Mouse (Mus musculus) limb, embryonic 12.5 days (tissue): ENCODE measurements at regions not wholly inside any gene's neighbourhood (a gene's known extent, or its start where the extent isn't known, plus 50 kb on each side); places are given as distances from the start of the nearest gene placed in this dataset.

Experiments
- ATAC-seq: fragments of 200-750 bp; cut with Nextera tagmentation; 2 replicates; pipeline ENCODE4 v1.8.0; 2017; ENCODE audit warnings: low read depth, moderate TSS enrichment; ENCODE audit not compliant: insufficient number of reproducible peaks, insufficient read depth, low FRiP score, low TSS enrichment
- H3K27ac ChIP-seq: fragments of 300-500 bp; sonication (generic); 2 replicates; pipeline ENCODE4 v1.5.1; 2016; ENCODE audit warnings: mild to moderate bottlenecking, moderate library complexity
- H3K27me3 ChIP-seq: fragments of 300-500 bp; sonication (generic); 2 replicates; pipeline ENCODE4 v1.6.1; 2016; ENCODE audit warnings: mild to moderate bottlenecking, moderate library complexity
- H3K36me3 ChIP-seq: fragments of 300-500 bp; sonication (generic); 2 replicates; pipeline ENCODE4 v1.6.1; 2016; ENCODE audit warnings: mild to moderate bottlenecking, moderate library complexity
- H3K4me1 ChIP-seq: fragments of 300-500 bp; sonication (generic); replicated peaks from 2 replicates; pipeline ENCODE4 v1.6.1; 2016
- H3K4me2 ChIP-seq: fragments of 300-500 bp; sonication (generic); 2 replicates; pipeline ENCODE4 v1.6.1; 2016; ENCODE audit warnings: mild to moderate bottlenecking, moderate library complexity
- H3K4me3 ChIP-seq: fragments of 300-500 bp; sonication (generic); replicated peaks from 2 replicates; pipeline ENCODE4 v1.5.1; 2016; ENCODE audit warnings: mild to moderate bottlenecking
- H3K9ac ChIP-seq: fragments of 300-500 bp; sonication (generic); replicated peaks from 2 replicates; pipeline ENCODE4 v1.6.1; 2016; ENCODE audit warnings: mild to moderate bottlenecking, moderate library complexity
- H3K9me3 ChIP-seq: fragments of 300-500 bp; sonication (generic); 2 replicates; pipeline ENCODE4 v1.6.1; 2016; ENCODE audit warnings: mild to moderate bottlenecking, moderate library complexity
- WGBS: fragments of 180-500 bp; shearing (Covaris S2); methylation state at CpG from one replicate; pipeline ENCODE4 v1.1.7; 2016; 5-methylcytosine and 5-hydroxymethylcytosine counted together

GRCm38 (mm10) chr14:61918113-61918512, 310.9 kb downstream of the Kcnrg start:
- Histone ChIP-seq H3K9ac (no peak overlapping the region), H3K9me3 (0 out of 2 replicates have a peak, but pooled peaks cover 6% of the 10 kb centered on the region), H3K4me3 (no peak overlapping the region), H3K27me3 (no peaks in the 10 kb centered on the region), H3K4me1 (no peaks in the 10 kb centered on the region), H3K27ac (no peak overlapping the region), H3K36me3 (no peaks in the 10 kb centered on the region), H3K4me2 (no peak overlapping the region)
- no peak for ATAC-seq

GRCm38 (mm10) chr14:61931811-61932210, 324.6 kb downstream of the Kcnrg start:
- Histone ChIP-seq H3K27ac (no peak overlapping the region), H3K27me3 (no peaks in the 10 kb centered on the region), H3K4me3 (no peak overlapping the region), H3K4me2 (no peak overlapping the region), H3K4me1 (peaks cover 3% of the 10 kb centered on the region; the same call in 1 of the 2 replicates), H3K9ac (no peak overlapping the region), H3K9me3 (no peaks in the 10 kb centered on the region), H3K36me3 (no peaks in the 10 kb centered on the region)
- no peak for ATAC-seq
- WGBS: 87% methylated on average over 8 of the region's 8 CpGs

GRCm38 (mm10) chr14:61941682-61942081, 334.4 kb downstream of the Kcnrg start:
- Histone ChIP-seq H3K27me3 (no peaks in the 10 kb centered on the region), H3K4me1 (no peaks in the 10 kb centered on the region), H3K36me3 (no peaks in the 10 kb centered on the region), H3K27ac (no peak overlapping the region), H3K4me3 (no peak overlapping the region), H3K4me2 (no peak overlapping the region), H3K9ac (no peak overlapping the region), H3K9me3 (no peaks in the 10 kb centered on the region)
- no peak for ATAC-seq
- 78% methylated on average over 7 of the region's 7 CpGs for WGBS

DNA sequence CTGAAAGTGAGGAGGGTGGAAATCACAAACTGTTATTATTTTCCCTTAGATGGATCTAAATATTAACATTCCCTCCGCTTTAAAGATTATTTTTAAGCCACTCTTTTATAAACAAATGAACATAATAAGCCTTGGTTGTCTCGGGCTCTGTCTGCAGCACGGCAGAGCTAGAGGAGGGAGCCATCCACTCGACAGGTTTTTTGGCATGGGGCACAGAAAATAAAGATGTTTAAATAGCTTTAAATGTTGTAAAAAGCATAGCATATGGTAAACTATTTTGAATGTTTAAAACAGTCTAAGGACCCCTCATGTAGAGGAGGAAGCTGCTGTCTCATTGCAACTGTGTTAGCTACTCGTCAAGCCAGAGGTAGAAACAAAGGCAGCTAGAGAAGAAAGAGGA, 338.4 kb downstream of the Kcnrg start:
- H3K9me3 ChIP-seq: no peaks in the 10 kb centered on the region
- whole genome bisulfite sequencing: 64% methylated on average over 5 of the region's 5 CpGs
- peaks cover 24% of the 10 kb centered on the region for H3K4me1 ChIP-seq
- ATAC-seq: no peak
- H3K27me3 ChIP-seq: no peaks in the 10 kb centered on the region
- H3K36me3 ChIP-seq: no peaks in the 10 kb centered on the region
- no peak overlapping the region for H3K4me3 ChIP-seq
- H3K4me2 ChIP-seq: no peak overlapping the region
- no peak overlapping the region for H3K27ac ChIP-seq
- no peak overlapping the region for H3K9ac ChIP-seq

DNA sequence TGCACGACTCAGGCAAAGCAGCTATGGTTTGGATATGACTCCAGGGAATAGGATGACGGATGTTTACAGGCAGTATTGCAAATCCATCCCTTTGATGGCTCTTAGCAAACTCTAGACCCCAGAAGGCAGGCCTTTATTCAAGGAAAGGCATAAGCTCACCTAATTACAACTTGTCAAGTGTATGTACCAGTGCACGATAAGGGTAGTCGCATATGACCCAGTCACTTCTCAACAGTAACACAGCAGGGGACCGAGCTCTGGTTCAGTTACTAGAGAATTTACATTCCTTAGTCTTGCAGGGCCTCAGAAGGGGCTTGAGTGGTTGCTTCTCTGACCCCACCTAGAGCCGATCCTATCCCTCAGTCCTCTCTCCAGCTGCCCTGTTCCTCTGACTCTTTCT, 342.2 kb downstream of the Kcnrg start:
- Histone ChIP-seq H3K9ac (no peak overlapping the region), H3K4me1 (peaks cover 25% of the 10 kb centered on the region), H3K4me3 (no peak overlapping the region), H3K36me3 (no peaks in the 10 kb centered on the region), H3K27ac (peak overlapping the region; percentile 83), H3K27me3 (no peaks in the 10 kb centered on the region), H3K9me3 (no peaks in the 10 kb centered on the region), H3K4me2 (peak overlapping the region; percentile 9; the same call in 1 of the 2 replicates)
- ATAC-seq: no peak
- 14% methylated on average over 6 of the region's 6 CpGs for WGBS

DNA sequence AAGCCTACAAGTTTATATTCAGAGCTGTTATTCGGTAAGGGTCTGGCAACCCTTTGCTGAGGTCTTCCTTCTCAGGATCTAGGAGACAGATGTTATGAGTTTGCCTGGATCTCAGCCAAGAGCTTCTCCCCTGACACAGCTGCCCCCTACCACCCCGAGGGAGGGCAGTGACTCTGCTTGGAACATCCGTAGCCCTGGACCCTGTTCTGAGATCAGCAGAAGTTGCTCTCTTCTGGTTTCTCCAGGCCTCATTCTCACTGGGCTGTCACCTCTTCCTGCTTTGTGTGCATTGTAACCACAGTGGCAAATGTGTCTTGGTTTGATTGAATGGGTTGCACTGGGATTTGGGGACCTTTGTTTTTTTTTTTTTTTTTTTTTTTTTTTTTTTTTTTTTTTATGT, 342.4 kb upstream of the Rnaseh2b start:
- H3K9me3 ChIP-seq: no peaks in the 10 kb centered on the region
- 33% methylated on average over 3 of the region's 3 CpGs for WGBS
- no peaks in the 10 kb centered on the region for H3K36me3 ChIP-seq
- H3K4me1 ChIP-seq: peaks cover 25% of the 10 kb centered on the region
- H3K27ac ChIP-seq: peak overlapping the region; percentile 83
- no peak overlapping the region for H3K4me3 ChIP-seq
- no peak overlapping the region for H3K9ac ChIP-seq
- no peak for ATAC-seq
- no peaks in the 10 kb centered on the region for H3K27me3 ChIP-seq
- H3K4me2 ChIP-seq: no peak overlapping the region

DNA sequence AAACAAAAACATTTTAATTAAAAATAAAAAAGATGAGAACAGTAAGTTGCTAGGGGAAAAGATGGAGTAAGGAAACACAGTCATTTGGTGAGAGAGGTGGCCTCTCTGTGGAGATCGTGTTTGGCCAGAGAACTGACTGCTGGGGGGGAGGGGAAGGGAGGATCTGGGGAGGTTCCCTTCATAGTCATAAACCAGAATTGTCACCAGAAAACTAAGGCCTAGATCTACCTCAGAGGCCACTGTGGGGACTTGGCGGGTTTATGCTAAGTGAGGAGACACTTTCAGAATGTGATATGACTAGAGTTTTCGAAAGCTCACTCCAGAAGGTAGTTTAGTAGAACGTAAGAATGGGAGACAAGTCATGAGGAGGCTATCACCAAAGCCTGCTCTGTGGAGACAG, 339.4 kb upstream of the Rnaseh2b start:
- WGBS: 80% methylated on average over 4 of the region's 4 CpGs
- Histone ChIP-seq H3K27ac (no peak overlapping the region), H3K4me2 (no peak overlapping the region), H3K36me3 (no peaks in the 10 kb centered on the region), H3K27me3 (no peaks in the 10 kb centered on the region), H3K4me3 (no peak overlapping the region), H3K9ac (no peak overlapping the region), H3K4me1 (peaks cover 25% of the 10 kb centered on the region), H3K9me3 (no peaks in the 10 kb centered on the region)
- ATAC-seq: no peak

DNA sequence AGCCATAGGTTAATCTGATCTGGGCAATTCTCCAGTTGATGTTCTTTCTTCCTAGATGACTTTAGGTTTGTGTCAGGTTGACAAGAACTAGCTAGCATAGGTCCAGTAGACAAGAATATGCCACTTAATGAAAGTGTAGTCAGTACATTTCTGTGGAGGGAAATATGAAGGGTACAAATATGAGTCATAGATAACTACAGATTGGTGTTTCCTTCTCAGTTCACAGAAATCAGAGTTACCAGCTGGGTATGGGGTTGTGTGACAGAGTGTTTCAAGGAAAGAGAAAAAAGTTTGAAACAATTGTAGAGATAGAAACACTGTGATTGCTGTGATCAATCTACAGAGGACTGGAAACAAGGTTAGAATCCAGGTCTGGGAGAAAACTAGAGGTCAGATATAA, 337.0 kb upstream of the Rnaseh2b start:
- H3K4me3 ChIP-seq: no peak overlapping the region
- no peaks in the 10 kb centered on the region for H3K36me3 ChIP-seq
- H3K27ac ChIP-seq: no peak overlapping the region
- H3K4me1 ChIP-seq: peaks cover 4% of the 10 kb centered on the region; the same call in 1 of the 2 replicates
- H3K4me2 ChIP-seq: no peak overlapping the region
- H3K27me3 ChIP-seq: no peaks in the 10 kb centered on the region
- H3K9me3 ChIP-seq: no peaks in the 10 kb centered on the region
- ATAC-seq: no peak
- H3K9ac ChIP-seq: no peak overlapping the region

- H3K27me3 ChIP-seq: no peaks in the 10 kb centered on the region
- H3K9me3 ChIP-seq: no peaks in the 10 kb centered on the region
- 49% methylated on average over 4 of the region's 4 CpGs for WGBS
- no peak overlapping the region for H3K4me2 ChIP-seq
- no peak overlapping the region for H3K27ac ChIP-seq
- H3K4me1 ChIP-seq: no peaks in the 10 kb centered on the region; the same call in 1 of the 2 replicates
- no peaks in the 10 kb centered on the region for H3K36me3 ChIP-seq
- ATAC-seq: no peak
- H3K4me3 ChIP-seq: no peak overlapping the region
- H3K9ac ChIP-seq: no peak overlapping the region
Measured at GRCm38 (mm10) chr14:61960243-61960957, 332.0 kb upstream of the Rnaseh2b start.

GRCm38 (mm10) chr14:61968467-61968866, 323.9 kb upstream of the Rnaseh2b start:
- Histone ChIP-seq H3K9ac (no peak overlapping the region), H3K36me3 (no peaks in the 10 kb centered on the region), H3K4me2 (no peak overlapping the region), H3K27ac (no peak overlapping the region), H3K9me3 (no peaks in the 10 kb centered on the region), H3K4me1 (peaks cover 7% of the 10 kb centered on the region), H3K27me3 (no peaks in the 10 kb centered on the region), H3K4me3 (no peak overlapping the region)
- WGBS: 100% methylated on average over 1 of the region's 1 CpGs
- no peak for ATAC-seq

DNA sequence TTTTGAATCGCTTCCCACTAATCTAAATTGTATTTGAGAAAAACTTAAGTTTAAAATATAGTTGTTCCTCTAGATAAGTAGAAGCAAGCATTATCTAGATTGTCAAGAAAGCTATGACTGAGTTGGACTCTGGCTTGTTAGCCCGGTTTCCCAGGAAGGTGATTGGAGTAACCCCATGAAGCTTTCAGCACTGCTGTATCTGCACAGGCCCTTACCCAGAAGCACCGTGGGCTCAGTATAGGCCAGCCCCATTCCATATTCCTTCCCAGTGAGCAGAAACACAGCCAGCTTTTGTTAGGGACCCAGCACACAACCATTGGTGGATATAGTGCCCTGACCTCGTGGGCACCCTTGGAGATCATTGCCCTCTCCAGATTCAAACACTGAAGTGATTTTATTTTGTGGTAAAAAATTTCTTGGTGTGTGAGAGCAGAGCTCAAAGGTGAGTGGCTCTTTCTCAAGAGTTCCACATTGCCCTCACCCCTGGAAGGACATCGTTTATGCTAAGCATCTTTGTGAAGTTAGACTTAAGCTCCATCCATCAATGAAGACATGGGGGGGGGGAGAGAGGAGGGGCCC, 323.3 kb upstream of the Rnaseh2b start:
- Histone ChIP-seq H3K36me3 (no peaks in the 10 kb centered on the region), H3K4me1 (peaks cover 7% of the 10 kb centered on the region), H3K9me3 (no peaks in the 10 kb centered on the region), H3K27ac (no peak overlapping the region), H3K4me2 (no peak overlapping the region), H3K4me3 (no peak overlapping the region), H3K9ac (no peak overlapping the region), H3K27me3 (no peaks in the 10 kb centered on the region)
- 85% methylated on average over 5 of the region's 5 CpGs for WGBS
- ATAC-seq: no peak

DNA sequence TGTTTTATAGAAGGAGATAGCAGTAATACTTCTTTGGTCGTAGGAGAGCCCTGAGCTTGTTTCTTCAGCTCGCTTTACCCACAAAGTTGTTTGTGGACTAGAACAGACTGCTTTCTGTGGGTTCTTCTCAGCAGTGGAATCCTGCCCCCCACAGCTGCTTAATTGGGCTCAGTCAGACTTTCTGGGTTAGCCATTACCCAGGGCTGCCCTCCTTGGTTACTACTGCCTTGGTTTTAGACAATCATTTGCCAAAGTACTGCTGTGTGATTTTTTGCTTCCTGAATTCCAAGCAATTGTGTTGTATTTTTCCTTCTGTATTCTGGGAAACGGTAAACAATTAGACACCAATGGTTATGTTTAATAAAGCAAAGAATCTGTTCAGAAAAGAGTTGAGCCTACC, 321.8 kb upstream of the Rnaseh2b start:
- no peak overlapping the region for H3K4me3 ChIP-seq

More for the DNA sequence above, 321.8 kb upstream of the Rnaseh2b start:
- H3K9ac ChIP-seq: no peak overlapping the region
- no peaks in the 10 kb centered on the region for H3K36me3 ChIP-seq
- no peak for ATAC-seq
- 82% methylated on average over 3 of the region's 3 CpGs for WGBS
- no peaks in the 10 kb centered on the region for H3K27me3 ChIP-seq
- H3K4me2 ChIP-seq: no peak overlapping the region
- H3K4me1 ChIP-seq: peaks cover 11% of the 10 kb centered on the region
- H3K27ac ChIP-seq: no peak overlapping the region
- H3K9me3 ChIP-seq: no peaks in the 10 kb centered on the region
